Mouse (Mus musculus): ENCODE measurements around the gene Carnmt1.
A peak's percentile ranks its signal among the peaks of the same experiment; 100 is the strongest.

Gene Carnmt1

DNA sequence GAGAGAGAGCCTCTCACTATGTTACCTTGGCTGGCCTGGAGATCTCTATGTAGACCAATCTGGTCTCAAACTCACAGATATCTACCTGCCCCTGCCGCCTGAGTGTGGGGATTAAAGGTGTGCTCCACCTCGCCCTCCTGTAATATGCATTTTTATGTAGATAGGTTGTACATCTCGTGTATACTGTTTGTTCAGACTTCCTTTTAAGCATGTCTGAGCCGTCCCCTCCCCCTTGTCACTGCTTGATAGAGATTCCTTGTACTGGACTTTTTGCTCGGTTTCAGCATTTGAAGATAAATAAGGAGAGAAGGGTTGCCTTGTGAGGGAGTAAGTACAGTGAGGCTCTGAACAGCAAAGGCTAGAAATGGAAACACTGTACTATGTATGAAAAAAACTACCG, 17.5 kb upstream of the Carnmt1 start:
- no peak for DNase-seq (ENCODE audit: low spot score in 2 of 2)

DNA sequence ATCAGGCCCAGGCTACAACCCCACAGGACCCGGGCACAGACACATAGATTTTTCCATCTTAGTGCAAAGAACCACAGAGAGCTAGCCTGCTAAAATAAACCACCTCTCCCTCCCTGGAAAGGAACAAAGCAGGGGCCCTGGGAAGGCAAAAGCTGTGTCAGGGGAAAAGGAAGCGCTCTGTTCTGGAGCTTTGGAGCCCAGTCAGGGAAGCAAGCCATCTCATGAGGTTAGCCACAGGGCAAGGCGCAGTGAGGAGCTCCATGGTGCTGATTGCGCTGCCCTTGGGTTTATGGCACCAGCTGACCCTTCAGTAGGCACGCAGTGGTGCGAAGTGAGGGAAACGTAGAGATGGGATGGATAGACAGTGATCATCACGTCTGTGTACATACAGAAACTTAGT, 16.2 kb upstream of the Carnmt1 start:
- no peak for DNase-seq (ENCODE audit: low spot score in 2 of 2)

DNA sequence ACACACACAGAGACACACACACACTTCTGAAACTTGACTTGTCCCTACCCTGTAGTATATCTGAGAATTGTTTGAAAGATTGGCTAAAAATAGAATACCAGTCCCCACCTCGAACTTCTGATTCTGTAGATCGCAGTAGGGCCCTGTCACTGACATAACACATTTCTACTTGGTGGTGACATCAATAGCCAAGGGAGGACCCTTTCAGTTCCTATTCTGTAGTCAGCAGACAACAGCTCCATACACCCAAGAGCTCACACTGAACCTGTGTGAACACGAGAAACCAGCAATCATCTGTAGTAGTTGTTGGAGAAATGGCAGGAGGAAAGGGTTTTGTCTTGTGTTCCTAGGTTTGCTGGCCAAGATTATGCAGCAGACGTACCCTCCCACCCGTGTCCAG, 15.6 kb upstream of the Carnmt1 start:
- DNase-seq (ENCODE audit: low spot score in 2 of 2) = no peak

DNA sequence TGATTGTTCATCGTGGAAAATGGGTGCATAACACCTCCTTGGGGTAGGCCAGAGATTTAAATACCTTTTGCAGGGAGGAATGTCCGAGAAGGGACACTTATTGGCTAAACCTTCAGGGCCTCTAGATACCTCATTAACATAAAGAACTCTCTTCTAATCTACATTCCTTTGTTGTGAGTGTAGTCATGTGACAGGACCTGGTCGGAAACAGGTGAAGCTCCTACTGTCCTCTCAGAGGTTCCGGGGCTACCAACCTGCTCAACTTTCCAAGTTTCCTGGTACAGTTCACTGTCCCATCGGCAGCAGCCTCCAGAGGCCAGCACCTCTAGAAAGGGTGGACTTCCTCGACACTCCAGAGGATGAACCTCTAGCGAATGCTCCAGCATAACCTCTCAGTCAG, 14.6 kb upstream of the Carnmt1 start:
- no peak for DNase-seq (ENCODE audit: low spot score in 2 of 2)

DNA sequence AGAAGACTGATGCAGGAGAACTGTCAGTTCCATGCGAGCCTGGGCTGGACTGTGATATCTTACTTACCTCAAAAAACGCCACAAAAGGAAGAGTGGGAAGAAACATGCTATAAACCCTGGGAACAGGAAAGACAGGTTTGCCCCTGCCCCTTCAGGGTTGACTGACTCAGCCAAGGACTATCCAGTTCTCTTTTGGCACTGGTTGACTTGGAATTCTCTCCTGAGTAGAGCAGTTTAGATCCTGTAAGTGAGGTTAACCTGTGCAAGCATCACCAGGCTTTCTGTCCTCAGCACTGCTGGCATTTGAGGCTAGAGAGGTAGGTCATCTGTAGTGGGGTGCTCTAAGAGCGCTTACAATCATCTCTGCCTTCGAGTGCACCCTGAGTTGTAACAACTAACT, 12.1 kb upstream of the Carnmt1 start:
- DNase-seq (ENCODE audit: low spot score in 2 of 2) = no peak

DNA sequence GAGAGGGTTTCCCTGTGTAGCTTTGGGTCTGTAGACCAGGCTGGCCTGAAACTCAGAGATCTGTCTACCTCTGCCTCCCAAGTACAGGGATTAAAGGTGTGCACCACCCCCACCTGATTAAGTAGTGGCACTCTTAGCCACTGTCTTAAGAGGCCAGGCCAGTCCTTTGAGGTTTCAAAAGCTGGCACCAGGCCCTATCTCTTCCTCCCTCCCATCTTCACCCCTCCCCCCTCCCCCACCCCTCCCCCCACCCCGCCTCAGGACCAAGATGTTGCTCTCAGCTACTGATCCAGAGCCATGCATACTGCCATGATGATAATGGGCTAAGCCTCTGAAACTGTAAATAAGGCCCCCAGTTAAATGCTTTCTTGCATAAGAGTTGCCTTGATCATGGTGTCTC, 11.2 kb upstream of the Carnmt1 start:
- no peak for DNase-seq (ENCODE audit: low spot score in 2 of 2)

DNA sequence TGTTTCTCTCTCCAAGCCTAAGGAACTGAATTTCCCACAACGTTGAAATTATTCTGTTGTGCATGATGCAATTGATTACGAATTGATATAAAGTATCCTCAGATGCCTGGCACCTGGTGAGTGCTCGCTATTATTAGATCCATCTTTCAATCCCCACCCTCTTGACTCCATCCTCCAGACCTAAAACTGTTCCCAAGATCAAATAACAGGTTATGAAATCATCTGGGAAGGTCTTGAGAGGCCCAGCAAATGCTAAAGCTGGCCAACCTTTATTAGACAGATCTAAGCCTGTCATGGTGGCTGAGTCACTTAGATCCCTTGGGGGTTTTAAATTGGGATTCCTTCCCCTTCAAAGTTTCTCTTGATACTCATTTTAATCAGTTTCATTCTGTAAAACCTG, 10.1 kb upstream of the Carnmt1 start:
- no peak for DNase-seq (ENCODE audit: low spot score in 2 of 2)

DNA sequence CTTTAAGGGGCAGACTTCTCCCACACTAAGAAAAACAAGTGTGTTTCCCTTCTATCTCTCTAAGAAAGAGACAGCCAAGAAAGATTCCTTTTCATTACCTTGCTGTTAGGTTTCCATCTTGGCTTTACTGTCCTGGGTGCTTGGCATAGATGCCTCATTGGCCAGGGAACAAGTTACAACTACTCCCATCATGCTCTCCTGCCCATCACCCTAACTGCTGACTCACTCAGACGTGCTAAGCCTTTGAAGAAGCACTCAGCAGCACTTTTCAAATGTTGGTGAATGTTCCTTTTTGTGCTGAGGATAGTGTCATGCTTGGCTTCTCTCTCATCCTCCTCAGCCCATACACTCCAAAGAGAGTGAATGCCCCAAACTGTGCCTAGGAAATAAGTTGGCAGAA, 8.9 kb upstream of the Carnmt1 start:
- DNase-seq (ENCODE audit: low spot score in 2 of 2) = no peak

DNA sequence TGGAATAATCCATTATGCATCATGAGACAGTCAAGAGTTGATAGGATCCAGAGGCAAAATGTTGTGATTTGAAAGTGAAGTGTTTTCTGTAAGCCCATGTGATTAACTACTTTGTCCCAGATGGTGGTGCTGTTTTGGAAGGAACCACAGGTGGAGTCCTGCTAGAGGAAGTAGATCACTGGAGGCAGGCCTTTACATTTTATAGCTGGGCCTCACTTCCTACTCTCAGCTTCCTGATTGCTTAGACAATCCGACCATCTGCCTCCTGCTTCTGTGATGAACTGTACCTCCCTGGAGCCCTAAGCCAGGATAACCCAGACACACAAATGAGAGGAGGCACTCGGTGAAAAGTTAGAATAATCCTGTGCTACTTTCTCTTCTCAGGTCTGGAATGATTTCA, 6.7 kb upstream of the Carnmt1 start:
- peak in 1 of 2 experiments; percentile 23 for DNase-seq (ENCODE audit: low spot score in 2 of 2)

DNA sequence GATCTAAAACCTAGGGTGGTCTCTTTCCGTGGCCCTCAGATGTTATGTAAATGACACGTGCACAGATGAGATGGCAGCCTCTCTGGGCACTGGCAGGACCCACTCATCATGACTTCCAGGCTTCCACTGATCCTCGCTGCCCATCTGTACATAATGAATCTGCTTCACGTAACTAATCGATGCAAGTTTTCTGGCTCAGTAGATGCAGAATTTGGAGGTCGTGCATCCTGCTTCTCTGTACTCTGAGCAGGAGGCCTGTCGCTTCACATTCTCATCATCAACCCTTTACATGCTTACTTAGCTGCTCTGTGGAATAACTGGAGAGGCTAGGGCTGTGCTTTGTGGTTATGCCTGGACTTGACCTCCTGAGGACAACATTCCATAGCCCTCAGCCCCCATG, 3.6 kb upstream of the Carnmt1 start:
- no peak for DNase-seq (ENCODE audit: low spot score in 2 of 2)

DNA sequence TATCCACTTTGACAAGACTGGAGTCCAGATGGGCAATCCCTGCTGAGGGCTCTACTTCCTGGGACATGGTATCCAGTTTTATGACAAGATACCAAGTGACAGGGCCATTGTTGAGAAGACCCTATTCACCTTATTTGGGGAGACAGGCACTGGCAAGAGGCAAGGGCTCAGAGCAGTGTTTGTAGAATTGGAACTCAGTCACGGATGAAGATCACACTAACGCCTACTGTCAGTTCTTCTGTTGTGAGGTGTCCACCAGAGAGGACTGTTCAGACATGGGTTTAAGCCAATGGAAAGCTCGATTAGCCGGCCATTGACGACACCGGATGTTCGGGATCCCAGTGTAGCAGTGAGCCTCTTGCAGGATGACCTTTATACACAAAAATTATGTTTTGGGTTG, 1.0 kb upstream of the Carnmt1 start:
- DNase-seq (ENCODE audit: low spot score in 2 of 2) = no peak

DNA sequence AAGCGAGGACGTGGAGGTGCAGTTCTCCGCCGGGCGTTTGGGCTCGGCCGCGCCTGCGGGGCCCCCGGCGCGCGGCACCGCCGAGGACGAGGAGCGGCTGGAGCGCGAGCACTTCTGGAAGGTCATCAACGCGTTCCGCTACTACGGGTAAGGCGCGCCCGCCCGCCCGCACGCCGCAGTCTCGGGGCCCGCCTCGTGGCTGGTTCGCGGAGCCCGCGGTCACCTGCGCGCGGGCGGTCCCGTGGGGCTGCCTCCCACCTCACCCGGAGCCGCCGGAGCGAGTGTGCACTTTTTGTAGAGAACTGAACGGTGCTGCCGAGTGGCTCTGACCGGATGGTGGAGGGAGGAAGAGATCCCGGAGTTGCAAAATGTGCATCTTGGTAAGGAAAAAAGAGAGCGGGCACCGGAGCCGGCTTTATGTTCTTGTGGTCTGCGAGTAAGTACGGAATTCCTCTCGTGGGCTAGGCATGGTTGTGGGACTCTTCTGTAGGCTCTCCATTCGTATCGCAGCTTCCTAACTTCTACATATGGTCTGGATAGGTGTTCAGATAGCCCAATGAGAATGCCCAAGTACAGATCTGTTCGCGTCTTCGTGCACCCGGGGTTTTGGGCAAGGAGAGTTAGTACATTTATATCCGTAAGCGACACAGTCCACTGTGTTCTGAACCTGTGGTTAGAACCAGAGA, 635 bp downstream of the Carnmt1 start:
- DNase-seq (ENCODE audit: low spot score in 2 of 2) = peak; percentile 42 to 44

DNA sequence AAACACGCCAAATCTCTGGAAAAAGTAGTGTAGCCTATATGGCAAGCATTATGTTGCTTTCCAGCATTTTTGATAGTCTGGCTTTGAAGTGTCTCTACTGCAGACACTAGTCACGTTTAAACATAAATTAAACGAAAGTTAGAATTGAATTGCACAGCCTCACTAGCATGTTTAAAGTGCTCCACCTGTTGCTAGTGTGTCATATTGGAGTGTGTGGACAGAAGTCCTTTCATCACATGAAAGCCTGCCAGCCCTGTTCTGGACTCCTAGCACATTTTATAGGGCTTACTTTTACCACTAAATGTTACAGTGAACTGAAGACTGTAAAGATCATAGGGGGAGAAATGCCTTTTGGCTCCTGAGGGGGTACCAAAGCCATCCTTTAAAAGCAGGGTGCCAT, 1.9 kb downstream of the Carnmt1 start:
- no peak for DNase-seq (ENCODE audit: low spot score in 2 of 2)

DNA sequence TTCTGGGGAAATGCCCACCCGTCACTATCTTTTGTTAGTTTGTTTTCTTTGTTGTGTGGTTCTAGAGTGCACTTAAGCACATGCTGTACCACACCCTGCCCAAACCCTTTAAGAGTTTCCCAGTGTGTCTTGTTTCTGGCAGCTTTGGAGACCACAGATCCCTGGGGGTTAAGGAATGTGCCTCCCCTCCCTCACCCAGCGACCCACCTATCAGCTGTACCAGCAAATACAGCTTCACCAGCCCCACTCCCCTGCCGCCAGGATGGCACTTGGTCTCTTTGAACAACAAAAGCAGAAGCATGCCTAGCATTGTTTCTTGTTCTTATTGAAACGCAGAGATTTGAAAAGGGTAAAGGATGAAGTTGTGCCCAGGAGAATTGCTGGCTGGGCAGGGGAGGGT, 2.6 kb downstream of the Carnmt1 start:
- no peak for DNase-seq (ENCODE audit: low spot score in 2 of 2)

DNA sequence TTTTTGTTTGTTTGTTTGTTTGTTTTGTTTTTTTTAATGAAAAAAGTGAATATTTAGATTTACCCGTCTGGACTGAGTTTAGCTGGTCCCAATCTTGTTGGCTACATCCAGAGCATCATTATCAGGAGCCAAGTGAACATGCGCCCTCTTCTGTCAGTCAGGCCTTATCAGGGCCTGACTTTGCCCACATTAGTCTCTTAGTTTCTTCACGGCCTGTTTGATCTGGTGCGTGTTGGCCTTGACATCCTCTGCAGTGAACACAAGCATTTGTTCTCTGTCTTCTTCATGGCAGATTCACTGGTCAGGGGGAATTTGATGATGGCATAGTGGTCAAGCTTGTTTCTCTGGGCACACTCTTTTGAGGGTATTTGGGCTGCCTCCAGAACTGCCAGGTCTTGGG, 11.6 kb downstream of the Carnmt1 start:
- no peak for DNase-seq (ENCODE audit: low spot score in 2 of 2)

DNA sequence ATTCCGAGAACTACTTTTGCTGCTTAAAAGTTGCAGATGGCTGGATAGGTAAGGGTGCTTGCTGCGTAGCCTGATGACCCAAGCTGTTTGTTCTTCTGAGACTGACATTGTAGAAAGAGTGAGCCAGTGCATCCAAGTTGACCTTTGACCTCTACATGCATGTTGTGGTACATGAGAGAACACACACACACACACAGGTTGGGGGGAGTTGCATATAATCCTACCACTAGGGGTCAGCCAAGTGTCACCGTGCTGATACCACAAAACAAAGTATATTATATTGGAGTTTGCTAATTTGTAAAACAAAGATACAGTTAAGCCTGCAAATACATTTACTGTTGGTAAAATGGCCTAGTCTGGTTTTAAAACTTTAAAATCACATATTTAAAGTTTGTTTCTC, 17.0 kb downstream of the Carnmt1 start:
- peak; percentile 35 to 48 for DNase-seq (ENCODE audit: low spot score in 2 of 2)

DNA sequence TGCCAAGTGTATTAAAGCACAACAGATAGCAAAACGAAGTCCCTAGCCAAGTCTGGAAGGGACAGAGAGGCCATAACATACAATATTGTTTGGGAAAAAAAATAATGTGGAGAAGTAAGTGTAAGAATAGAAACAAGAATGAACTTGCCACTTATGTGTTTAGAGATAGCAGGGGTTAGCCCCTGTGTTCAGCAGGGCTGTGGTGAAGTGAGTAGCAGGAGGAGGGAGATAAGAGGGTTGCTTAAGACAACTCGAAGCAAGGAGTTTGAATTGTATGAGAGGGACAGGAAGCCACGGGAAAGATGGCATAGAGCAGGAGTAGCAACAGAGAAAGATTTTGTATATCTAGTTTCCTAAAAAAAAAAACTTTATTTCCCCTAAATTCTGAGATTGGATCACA, 21.6 kb downstream of the Carnmt1 start:
- DNase-seq (ENCODE audit: low spot score in 2 of 2) = peak in 1 of 2 experiments; percentile 23

DNA sequence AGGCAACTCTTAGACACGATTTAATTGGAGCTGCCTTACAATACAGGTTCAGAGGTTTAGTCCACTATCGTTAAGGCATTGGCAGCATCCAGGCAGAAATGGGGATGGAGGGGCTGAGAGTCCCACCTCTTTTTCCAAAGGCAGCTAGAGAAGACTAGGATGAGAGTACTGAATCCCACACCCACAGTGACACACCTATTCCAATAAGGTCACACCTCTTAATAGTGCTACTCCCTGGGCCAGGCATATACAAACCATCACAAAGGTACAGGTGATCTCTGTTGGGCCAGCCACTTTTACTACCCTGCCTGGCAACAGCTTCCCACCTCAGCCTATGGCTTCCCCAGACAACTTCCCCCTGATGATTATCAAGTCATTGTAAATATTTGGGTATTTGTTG, 22.2 kb downstream of the Carnmt1 start:
- no peak for DNase-seq (ENCODE audit: low spot score in 2 of 2)

DNA sequence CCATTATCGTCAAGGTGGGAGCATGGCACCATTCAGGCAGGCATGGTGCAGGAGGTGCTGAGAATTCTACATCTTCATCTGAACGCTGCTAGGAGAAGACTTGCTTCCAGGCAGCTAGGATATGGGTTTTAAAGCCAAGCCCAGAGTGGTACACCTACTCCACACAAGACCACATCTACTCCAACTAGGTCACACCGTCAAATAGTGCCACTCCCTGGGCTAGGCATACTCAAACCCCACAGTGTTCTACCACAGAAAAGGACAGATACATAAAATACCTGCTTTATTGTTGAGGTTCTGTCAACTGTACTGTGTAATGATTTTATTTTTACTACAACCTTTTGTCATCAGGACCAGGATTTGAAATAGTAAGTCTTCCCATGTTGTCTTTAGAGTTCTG, 24.6 kb downstream of the Carnmt1 start:
- DNase-seq (ENCODE audit: low spot score in 2 of 2) = no peak

DNA sequence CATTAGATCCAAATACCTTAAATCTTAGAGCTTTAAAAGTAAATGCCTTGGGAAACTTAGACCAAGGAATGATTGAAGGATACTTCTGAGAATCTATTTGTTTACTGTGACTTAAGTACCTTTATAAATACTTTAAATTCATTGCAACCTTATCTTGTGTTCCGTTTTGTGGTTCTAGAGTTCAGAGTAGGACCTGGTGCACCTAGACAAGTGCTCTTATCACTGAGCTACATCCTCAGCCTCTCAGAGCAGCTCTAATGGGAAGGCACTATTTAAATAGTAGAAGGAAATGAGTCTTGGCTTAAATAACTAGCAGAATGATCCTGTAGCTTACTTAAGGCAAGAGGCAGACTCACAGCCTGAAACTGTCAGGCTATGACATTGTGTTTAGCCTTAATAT, 25.0 kb downstream of the Carnmt1 start:
- DNase-seq (ENCODE audit: low spot score in 2 of 2) = no peak

DNA sequence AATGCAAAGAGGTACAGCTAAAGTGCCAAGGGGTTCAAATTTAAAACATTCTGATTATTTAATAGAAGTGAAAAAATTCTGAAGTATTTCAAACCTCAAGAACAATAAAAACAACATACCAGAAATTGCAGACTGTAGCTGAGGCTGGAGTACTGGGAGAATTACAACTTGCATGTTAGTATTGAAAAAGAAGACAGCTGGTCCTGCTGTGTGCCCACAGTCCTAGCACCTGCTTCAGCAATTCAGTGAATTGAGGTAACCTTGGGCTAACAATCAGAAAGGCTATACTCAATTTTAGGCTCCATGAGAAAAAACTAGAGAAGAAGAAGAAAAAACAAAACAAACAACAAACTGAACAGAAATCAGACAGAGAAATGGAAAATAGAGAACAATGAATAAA, 37.5 kb downstream of the Carnmt1 start:
- no peak for DNase-seq (ENCODE audit: low spot score in 2 of 2)

DNA sequence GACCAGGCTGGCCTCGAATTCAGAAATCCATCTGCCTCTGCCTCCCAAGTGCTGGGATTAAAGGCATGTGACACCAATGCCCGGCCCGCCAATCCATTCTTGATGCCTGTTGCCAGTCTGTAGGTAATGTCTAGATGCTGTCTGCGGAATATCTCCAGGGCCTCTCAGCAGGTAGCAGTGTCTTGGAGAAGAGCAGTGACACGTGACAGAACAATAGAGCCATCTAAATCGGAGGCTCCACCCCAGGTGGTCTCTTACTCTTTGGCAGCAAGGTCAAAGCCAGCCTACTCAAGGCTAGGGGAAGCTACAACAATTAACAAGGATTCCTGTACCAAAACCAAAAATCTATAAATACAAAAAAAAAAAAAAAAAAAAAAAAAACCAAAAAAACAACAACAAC, 40.3 kb downstream of the Carnmt1 start:
- DNase-seq (ENCODE audit: low spot score in 2 of 2) = no peak

DNA sequence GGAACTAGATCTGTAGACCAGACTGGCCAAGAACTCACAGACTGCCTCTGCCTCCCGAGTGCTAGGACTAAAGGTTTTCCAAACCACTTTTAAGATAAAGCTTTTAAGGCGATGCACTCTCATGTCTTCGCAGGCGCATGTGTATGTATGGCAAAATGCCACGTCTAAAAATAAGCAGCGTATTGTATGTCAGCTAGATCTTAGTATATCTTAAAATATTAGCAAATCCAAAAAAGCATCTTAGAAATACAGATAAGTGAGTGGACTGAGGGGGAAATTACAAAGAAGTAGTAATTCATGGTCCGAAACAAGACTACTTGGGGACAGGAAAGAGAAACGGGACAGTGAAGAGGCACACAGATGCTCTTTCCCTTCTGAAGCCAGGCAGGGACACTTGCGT, 41.0 kb downstream of the Carnmt1 start:
- no peak for DNase-seq (ENCODE audit: low spot score in 2 of 2)

DNA sequence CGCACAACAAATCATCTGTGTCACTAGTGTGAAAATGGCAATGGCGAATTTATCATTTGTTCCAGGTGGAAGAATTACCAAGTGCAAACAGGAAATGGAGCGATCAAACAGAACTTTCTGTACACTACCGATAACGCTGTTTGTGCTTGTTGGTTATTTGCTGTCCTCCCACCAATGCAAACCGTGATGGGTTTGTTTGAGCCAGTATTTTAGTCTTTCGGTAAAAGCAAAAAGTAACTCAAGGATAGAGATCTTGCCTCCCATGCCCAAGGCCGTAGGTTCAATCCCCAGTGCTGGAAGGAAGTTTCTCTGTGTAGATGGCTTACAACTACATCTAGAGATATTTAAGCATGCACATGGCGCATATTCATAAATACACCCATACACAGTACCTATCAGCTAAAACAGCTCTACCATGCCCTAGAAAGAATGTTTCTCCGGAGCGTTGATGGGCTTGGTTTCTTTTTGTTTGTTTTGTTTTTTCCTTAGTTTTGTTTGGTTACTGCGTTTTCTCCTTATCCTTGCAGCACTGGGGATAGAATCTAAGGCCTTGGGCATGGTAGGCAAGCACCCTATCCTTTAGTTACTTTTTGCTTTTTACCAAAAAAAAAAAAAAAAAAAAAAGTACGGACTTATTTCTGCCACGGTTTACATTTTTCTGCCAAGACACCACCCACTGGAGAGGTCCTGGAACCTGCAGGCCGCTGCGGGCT, 41.7 kb downstream of the Carnmt1 start:
- no peak for DNase-seq (ENCODE audit: low spot score in 2 of 2)
